Mouse (Mus musculus) limb, embryonic 11.5 days (tissue): ENCODE results near the gene BC017158. TPM values are rescaled to one million over a fixed set of nuclear protein-coding genes. Genes with fewer than 3 reads are reported as not detected.
A peak's percentile ranks its signal among the peaks of the same experiment; 100 is the strongest.

Experiments used
- ATAC-seq: fragments of 200-750 bp; cut with Nextera tagmentation; 2 replicates; pipeline ENCODE4 v1.8.0; 2017; ENCODE audit warnings: low read depth; ENCODE audit not compliant: insufficient number of reproducible peaks, low FRiP score, low TSS enrichment
- DNase-seq: peaks from one replicate; pipeline ENCODE4 v3.0.0-alpha.2; 2015; ENCODE audit warnings: low spot score
- H3K27ac ChIP-seq: fragments of 300-500 bp; sonication (generic); replicated peaks from 2 replicates; pipeline ENCODE4 v1.5.1; 2014; ENCODE audit warnings: low read depth, mild to moderate bottlenecking, low read length
- H3K27me3 ChIP-seq: fragments of 300-500 bp; sonication (generic); 2 replicates; pipeline ENCODE4 v1.6.1; 2014; ENCODE audit warnings: mild to moderate bottlenecking, low read length, mixed read lengths; ENCODE audit not compliant: control insufficient read depth, insufficient read depth
- H3K36me3 ChIP-seq: fragments of 300-500 bp; sonication (generic); 2 replicates; pipeline ENCODE4 v1.6.1; 2014; ENCODE audit warnings: mild to moderate bottlenecking, low read length, moderate library complexity, mixed read lengths; ENCODE audit not compliant: control insufficient read depth, insufficient read depth
- H3K4me1 ChIP-seq: fragments of 300-500 bp; sonication (generic); 2 replicates; pipeline ENCODE4 v1.6.1; 2014; ENCODE audit warnings: low read length, mixed read lengths; ENCODE audit not compliant: control insufficient read depth, insufficient read depth
- H3K4me2 ChIP-seq: fragments of 300-500 bp; sonication (generic); 2 replicates; pipeline ENCODE4 v1.6.1; 2014; ENCODE audit warnings: low read depth, mild to moderate bottlenecking, moderate library complexity; ENCODE audit not compliant: severe bottlenecking
- H3K4me3 ChIP-seq: fragments of 300-500 bp; sonication (generic); 2 replicates; pipeline ENCODE4 v1.5.1; 2014; ENCODE audit warnings: low read depth, low read length
- H3K9ac ChIP-seq: fragments of 300-500 bp; sonication (generic); 2 replicates; pipeline ENCODE4 v1.6.1; 2014; ENCODE audit warnings: mild to moderate bottlenecking, low read length
- H3K9me3 ChIP-seq: fragments of 300-500 bp; sonication (generic); 2 replicates; pipeline ENCODE4 v1.6.1; 2016; ENCODE audit warnings: low read length; ENCODE audit not compliant: control insufficient read depth
- WGBS: fragments of 180-500 bp; shearing (Covaris S2); extraction: QIAGEN DNeasy Blood & Tissue Kit; methylation state at CpG from one replicate; pipeline ENCODE4 v1.1.7; 2014; 5-methylcytosine and 5-hydroxymethylcytosine counted together
- polyA plus RNA-seq: library from polyadenylated mRNA; unstranded; fragments of >200 nt; fragmentation: Nextera tagmentation; extraction: Ambion mirVana; gene quantifications from 2 replicates; pipeline ENCODE4 v1.2.1, GENCODE M21; 2014

Gene BC017158
- polyA plus RNA-seq, 1 experiment from 2014 or later = 25.4 TPM

DNA sequence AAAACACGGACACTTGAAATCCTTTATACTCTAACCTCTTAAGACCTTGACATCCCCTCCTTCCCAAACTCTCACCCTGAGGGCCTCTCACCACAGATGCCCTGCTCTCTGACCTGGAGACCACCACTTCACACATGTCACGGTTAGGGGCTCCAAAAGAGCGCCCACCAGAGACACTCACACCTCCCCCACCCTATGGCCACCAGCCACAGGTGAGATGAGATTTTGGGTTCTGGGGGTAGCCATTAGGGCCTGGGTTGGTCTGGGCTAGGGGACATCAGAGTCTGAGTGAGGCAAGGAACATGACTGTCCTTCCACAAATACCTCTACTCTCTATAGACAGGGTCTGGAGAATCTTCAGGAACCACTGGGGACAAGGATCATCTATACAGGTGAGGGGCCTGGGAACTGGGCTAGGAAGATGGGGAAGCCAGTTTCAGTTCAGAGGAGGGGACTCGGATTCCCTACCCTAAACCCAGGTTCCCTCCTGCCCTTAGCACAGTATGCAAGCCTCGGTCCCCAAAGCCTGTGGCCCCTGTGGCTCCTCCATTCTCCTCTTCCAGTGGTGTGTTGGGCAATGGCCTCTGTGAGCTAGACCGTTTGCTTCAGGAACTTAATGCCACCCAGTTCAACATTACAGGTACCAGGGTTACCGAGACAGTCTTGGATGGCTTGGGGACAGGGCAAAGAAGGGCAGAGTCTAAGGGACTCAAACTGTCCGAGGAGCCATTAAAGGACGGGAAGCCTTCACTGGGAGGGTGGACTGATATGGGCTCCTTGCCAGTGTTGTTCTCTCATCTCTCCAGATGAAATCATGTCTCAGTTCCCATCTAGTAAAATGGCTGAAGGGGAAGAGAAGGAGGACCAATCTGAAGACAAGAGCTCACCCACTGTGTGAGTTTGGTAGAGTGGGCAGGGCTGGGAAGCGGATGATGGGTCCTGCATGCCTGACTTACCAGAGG is 49.6 kb downstream of the BC017158 start:
- Histone ChIP-seq H3K4me2 (no peak overlapping the region), H3K27me3 (no peaks in the 10 kb centered on the region), H3K9ac (no peak overlapping the region)

DNA sequence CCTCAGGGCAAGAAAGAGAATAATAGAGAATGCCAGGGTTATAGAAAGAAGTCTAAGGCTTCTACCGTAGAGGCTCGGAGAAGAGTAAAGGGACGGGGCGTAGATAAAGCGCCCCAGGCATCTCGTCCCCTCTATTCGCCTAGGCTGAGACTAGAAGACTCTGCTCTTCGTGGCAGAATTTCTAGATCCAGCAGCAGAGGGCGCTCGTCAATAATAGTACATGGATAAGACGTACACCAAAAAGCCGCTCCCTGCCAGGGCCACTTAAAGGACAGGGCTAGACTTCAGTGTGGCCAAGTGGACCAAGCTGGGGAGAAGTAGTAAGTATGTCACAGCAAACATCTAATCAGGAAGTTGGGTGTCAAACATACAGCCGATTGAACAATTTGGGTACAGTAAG is 50.5 kb downstream of the BC017158 start:
- DNase-seq = peak; percentile 89

More for the DNA sequence above, 49.6 kb downstream of the BC017158 start:
- DNase-seq = no peak
- Histone ChIP-seq H3K27ac (no peak overlapping the region), H3K9me3 (no peaks in the 10 kb centered on the region), H3K36me3 (peaks cover 8% of the 10 kb centered on the region), H3K4me3 (no peak overlapping the region), H3K4me1 (peaks cover 13% of the 10 kb centered on the region; the same call in 1 of the 2 replicates)
- ATAC-seq = no peak
- 84% methylated on average over 10 of the region's 10 CpGs for WGBS

GRCm38 (mm10) chr7:128246496-128247391 is 51.2 kb downstream of the BC017158 start, which contains the start of gene Tgfb1i1:
TSS of gene Tgfb1i1 (plus strand) at chr7:128246812.
- H3K27ac ChIP-seq = no peak within 1 kb of the TSS
- DNase-seq = peak; percentile 64
- H3K36me3 ChIP-seq = peaks cover 13% of the 10 kb centered on the region
- peak within 1 kb of the TSS; percentile 65 for H3K4me2 ChIP-seq
- peak; percentile 65; the same call in 1 of the 2 replicates for ATAC-seq
- no peaks in the 10 kb centered on the region for H3K27me3 ChIP-seq
- peak within 1 kb of the TSS; percentile 38 for H3K4me3 ChIP-seq
- peak within 1 kb of the TSS; percentile 61 for H3K9ac ChIP-seq
- no peaks in the 10 kb centered on the region for H3K9me3 ChIP-seq
- peaks cover 6% of the 10 kb centered on the region; the same call in 1 of the 2 replicates for H3K4me1 ChIP-seq
- WGBS = 3% methylated on average over 26 of the region's 30 CpGs

More for the DNA sequence above, 50.5 kb downstream of the BC017158 start:
- H3K27ac ChIP-seq = no peak overlapping the region
- H3K9ac ChIP-seq = peak overlapping the region; percentile 61
- 2% methylated on average over 13 of the region's 13 CpGs for WGBS
- peak; percentile 67 for ATAC-seq
- H3K9me3 ChIP-seq = no peaks in the 10 kb centered on the region
- H3K36me3 ChIP-seq = peaks cover 12% of the 10 kb centered on the region
- no peaks in the 10 kb centered on the region for H3K27me3 ChIP-seq
- H3K4me2 ChIP-seq = peak overlapping the region; percentile 65
- H3K4me1 ChIP-seq = peaks cover 13% of the 10 kb centered on the region; the same call in 1 of the 2 replicates
- peak overlapping the region; percentile 38 for H3K4me3 ChIP-seq

- ATAC-seq = no peak
- no peak overlapping the region for H3K4me3 ChIP-seq
Measured at GRCm38 (mm10) chr7:128245547-128245946, 52.4 kb downstream of the BC017158 start.

GRCm38 (mm10) chr7:128244410-128245025 is 53.5 kb downstream of the BC017158 start:
- ATAC-seq (no peak), DNase-seq (no peak)
- 0 out of 2 replicates have a peak overlapping the region, but pooled peaks have one; percentile 30 for H3K27ac ChIP-seq
- no peaks in the 10 kb centered on the region for H3K9me3 ChIP-seq
- H3K4me1 ChIP-seq = peaks cover 6% of the 10 kb centered on the region; the same call in 1 of the 2 replicates
- H3K4me2 ChIP-seq = no peak overlapping the region
- H3K4me3 ChIP-seq = no peak overlapping the region
- no peak overlapping the region for H3K9ac ChIP-seq
- no peaks in the 10 kb centered on the region for H3K27me3 ChIP-seq
- 88% methylated on average over 18 of the region's 18 CpGs for WGBS
- peaks cover 16% of the 10 kb centered on the region for H3K36me3 ChIP-seq

More at GRCm38 (mm10) chr7:128245547-128245946, 52.4 kb downstream of the BC017158 start:
- H3K27ac ChIP-seq = no peak overlapping the region
- WGBS = 85% methylated on average over 4 of the region's 4 CpGs
- H3K9me3 ChIP-seq = no peaks in the 10 kb centered on the region
- no peak overlapping the region for H3K9ac ChIP-seq
- no peak for DNase-seq
- H3K27me3 ChIP-seq = no peaks in the 10 kb centered on the region
- peaks cover 6% of the 10 kb centered on the region; the same call in 1 of the 2 replicates for H3K4me1 ChIP-seq
- 0 out of 2 replicates have a peak overlapping the region, but pooled peaks have one; percentile 7 for H3K4me2 ChIP-seq
- H3K36me3 ChIP-seq = peaks cover 16% of the 10 kb centered on the region

DNA sequence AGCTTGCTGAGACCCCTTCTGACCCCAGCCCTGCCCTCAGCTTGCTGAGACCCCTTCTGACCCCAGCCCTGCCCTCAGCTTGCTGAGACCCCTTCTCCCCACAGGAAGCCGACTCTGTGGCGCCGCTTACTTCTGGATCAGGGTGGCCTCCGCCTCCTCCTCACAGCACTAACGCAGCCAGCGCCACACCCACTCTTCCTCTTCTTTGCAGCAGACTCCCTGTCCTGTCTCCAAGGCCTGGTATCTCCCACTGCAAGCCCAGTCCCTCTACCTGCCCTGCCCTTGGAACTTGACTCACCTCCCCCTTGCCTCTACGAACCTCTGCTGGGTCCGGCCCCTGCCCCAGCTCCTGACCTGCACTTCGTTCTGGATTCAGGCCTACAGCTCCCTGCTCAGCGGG is 54.0 kb downstream of the BC017158 start:
- Histone ChIP-seq H3K4me2 (no peak overlapping the region), H3K36me3 (peaks cover 16% of the 10 kb centered on the region), H3K4me1 (peaks cover 9% of the 10 kb centered on the region; the same call in 1 of the 2 replicates), H3K27ac (no peak overlapping the region), H3K27me3 (no peaks in the 10 kb centered on the region), H3K9me3 (no peaks in the 10 kb centered on the region), H3K4me3 (no peak overlapping the region), H3K9ac (no peak overlapping the region)
- WGBS = 62% methylated on average over 10 of the region's 10 CpGs
- ATAC-seq (no peak), DNase-seq (no peak)

GRCm38 (mm10) chr7:128242331-128242730 is 55.6 kb downstream of the BC017158 start:
- Histone ChIP-seq H3K9ac (no peak overlapping the region), H3K27me3 (no peaks in the 10 kb centered on the region), H3K27ac (no peak overlapping the region), H3K4me3 (no peak overlapping the region), H3K4me2 (no peak overlapping the region), H3K9me3 (no peaks in the 10 kb centered on the region), H3K36me3 (peaks cover 16% of the 10 kb centered on the region), H3K4me1 (peaks cover 9% of the 10 kb centered on the region; the same call in 1 of the 2 replicates)
- DNase-seq (no peak), ATAC-seq (no peak)
- 94% methylated on average over 16 of the region's 16 CpGs for WGBS
